Mouse (Mus musculus) hindbrain, embryonic 11.5 days (tissue): ENCODE results near the gene BC030867. TPM values are rescaled to one million over a fixed set of nuclear protein-coding genes. Genes with fewer than 3 reads are reported as not detected.
"Not testable (repeated sequence)": the region's sequence is repeated elsewhere in the genome, so short reads cannot be mapped to it uniquely, and the experiment has no call there.

Experiments used
- ATAC-seq: fragments of 200-750 bp; cut with Nextera tagmentation; 2 replicates; pipeline ENCODE4 v1.8.0; 2017; ENCODE audit warnings: mild to moderate bottlenecking, moderate TSS enrichment, moderate library complexity; ENCODE audit not compliant: low FRiP score
- DNase-seq: peaks from one replicate; pipeline ENCODE4 v3.0.0-alpha.2; 2015; ENCODE audit warnings: low spot score
- H3K27ac ChIP-seq: fragments of 300-500 bp; sonication (generic); 2 replicates; pipeline ENCODE4 v1.5.1; 2014; ENCODE audit warnings: mild to moderate bottlenecking, low read depth, low read length
- H3K27me3 ChIP-seq: fragments of 300-500 bp; sonication (generic); 2 replicates; pipeline ENCODE4 v1.6.1; 2014; ENCODE audit warnings: mild to moderate bottlenecking, low read length, moderate library complexity, mixed read lengths; ENCODE audit not compliant: control insufficient read depth, insufficient read depth
- H3K36me3 ChIP-seq: fragments of 300-500 bp; sonication (generic); 2 replicates; pipeline ENCODE4 v1.6.1; 2014; ENCODE audit warnings: mild to moderate bottlenecking, low read length, moderate library complexity, mixed read lengths; ENCODE audit not compliant: control insufficient read depth, insufficient read depth
- H3K4me1 ChIP-seq: fragments of 300-500 bp; sonication (generic); replicated peaks from 2 replicates; pipeline ENCODE4 v1.6.1; 2014; ENCODE audit warnings: low read length, mixed read lengths; ENCODE audit not compliant: control insufficient read depth, insufficient read depth
- H3K4me2 ChIP-seq: fragments of 300-500 bp; sonication (generic); replicated peaks from 2 replicates; pipeline ENCODE4 v1.6.1; 2014; ENCODE audit warnings: mild to moderate bottlenecking, low read depth, low read length
- H3K4me3 ChIP-seq: fragments of 300-500 bp; sonication (generic); 2 replicates; pipeline ENCODE4 v1.5.1; 2014; ENCODE audit warnings: low read depth, low read length
- H3K9ac ChIP-seq: fragments of 300-500 bp; sonication (generic); 2 replicates; pipeline ENCODE4 v1.6.1; 2014; ENCODE audit warnings: low read depth, low read length
- H3K9me3 ChIP-seq: fragments of 300-500 bp; sonication (generic); 2 replicates; pipeline ENCODE4 v1.6.1; 2016; ENCODE audit warnings: low read length; ENCODE audit not compliant: control insufficient read depth
- whole genome bisulfite sequencing: fragments of 180-500 bp; shearing (Covaris S2); extraction: QIAGEN DNeasy Blood & Tissue Kit; methylation state at CpG from one replicate; pipeline ENCODE4 v1.1.7; 2014; 5-methylcytosine and 5-hydroxymethylcytosine counted together
- polyA plus RNA-seq: library from polyadenylated mRNA; unstranded; fragments of >200 nt; fragmentation: Nextera tagmentation; extraction: Ambion mirVana; gene quantifications from 2 replicates; pipeline ENCODE4 v1.2.1, GENCODE M21; 2014

BC030867 gene
- polyA plus RNA-seq, 1 experiment from 2014 or later: 14.0 TPM

DNA sequence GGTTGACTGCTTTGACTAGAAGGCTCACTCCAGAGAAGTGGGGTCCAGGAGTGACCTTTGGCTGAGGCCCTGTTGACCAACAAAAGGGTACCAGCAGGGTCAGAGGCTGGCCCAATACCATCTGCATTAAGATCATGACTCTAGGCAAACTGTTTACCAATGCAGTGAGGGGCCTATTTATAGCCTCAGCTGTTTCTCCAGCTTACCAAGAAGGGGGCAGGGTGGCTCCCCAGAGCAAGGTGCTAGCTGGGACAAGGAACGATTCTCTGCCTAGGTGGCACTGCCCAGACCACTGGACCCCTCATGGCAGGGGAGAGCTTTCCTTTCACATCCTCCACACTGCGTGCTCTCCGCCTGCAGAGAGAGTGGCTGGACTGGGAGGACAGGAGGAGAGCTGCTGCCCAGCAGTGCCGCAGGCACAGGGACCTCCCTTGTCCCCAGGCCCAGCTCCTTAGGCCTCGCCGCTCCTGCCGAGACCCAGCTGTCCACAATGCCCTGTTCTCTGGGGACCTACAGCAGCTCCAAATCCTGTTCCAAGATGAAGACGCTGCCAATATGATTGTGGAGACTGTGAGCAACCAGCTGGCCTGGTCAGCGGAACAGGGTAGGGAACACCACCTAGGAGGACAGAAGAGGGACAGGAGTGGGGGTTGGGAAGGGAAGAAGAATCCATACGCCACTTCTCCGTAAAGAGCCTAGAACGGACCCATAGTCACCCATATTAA, 20.0 kb downstream of the BC030867 start, which contains the start of gene Asb16:
Asb16 (plus strand) TSS at position 224 of the 725 bp plus-strand sequence.
- H3K4me3 ChIP-seq: no peak within 1 kb of the TSS
- WGBS: 85% methylated on average over 12 of the region's 12 CpGs
- H3K36me3 ChIP-seq: no peaks in the 10 kb centered on the region
- H3K27ac ChIP-seq: no peak within 1 kb of the TSS
- DNase-seq: no peak
- no peaks in the 10 kb centered on the region for H3K9me3 ChIP-seq
- no peak for ATAC-seq
- no peak within 1 kb of the TSS for H3K9ac ChIP-seq
- no peak within 1 kb of the TSS for H3K4me2 ChIP-seq
- no peaks in the 10 kb centered on the region for H3K4me1 ChIP-seq
- H3K27me3 ChIP-seq: no peaks in the 10 kb centered on the region

DNA sequence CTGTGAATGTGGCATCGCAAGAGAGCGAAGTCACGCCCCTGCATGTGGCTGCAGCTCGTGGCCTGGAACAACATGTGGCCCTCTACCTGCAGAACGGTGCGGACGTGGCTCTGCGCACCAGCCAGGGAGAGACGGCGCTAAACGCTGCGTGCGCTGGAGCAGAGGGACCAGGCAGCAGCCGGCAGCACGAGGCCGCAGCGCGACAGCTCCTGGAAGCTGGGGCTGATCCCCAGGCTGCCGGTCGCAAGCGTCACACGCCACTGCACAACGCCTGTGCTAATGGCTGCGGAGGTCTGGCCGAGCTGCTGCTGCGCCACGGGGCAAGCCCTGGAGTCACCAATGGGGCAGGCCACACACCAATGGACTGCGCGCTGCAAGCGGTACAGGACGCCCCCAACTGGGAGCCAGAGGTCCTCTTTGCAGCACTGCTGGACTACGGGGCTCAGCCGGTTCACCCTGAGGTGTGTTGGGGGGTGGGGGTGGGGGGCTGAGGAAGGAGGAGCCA, 27.8 kb downstream of the BC030867 start:
- no peaks in the 10 kb centered on the region for H3K9me3 ChIP-seq
- no peak overlapping the region for H3K27ac ChIP-seq
- WGBS: 2% methylated on average over 33 of the region's 33 CpGs
- peaks cover 3% of the 10 kb centered on the region for H3K4me1 ChIP-seq
- DNase-seq (peak; percentile 67), ATAC-seq (peak; percentile 86)
- peak overlapping the region; percentile 30 for H3K4me3 ChIP-seq
- peak overlapping the region; percentile 61 for H3K9ac ChIP-seq
- H3K4me2 ChIP-seq: peak overlapping the region; percentile 76
- H3K27me3 ChIP-seq: peaks cover 4% of the 10 kb centered on the region
- H3K36me3 ChIP-seq: no peaks in the 10 kb centered on the region

DNA sequence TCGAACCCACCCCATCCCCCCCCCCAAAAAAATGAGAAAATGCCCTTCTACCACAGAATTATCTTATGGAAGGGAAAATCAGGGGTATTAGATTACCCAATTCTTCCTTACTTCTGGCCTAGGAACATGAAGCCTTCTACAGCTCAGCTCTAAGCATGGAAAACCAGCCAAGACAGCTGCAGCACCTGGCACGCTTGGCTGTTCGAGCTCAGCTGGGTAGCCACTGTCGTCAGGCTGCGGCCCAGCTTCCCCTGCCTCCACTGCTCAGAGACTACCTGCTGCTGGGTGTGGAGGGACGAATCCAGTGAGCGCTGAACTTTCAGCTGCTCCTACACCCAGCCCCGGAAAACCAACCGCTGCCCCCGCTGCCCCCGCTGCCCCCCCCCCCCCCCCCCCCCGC, 29.1 kb downstream of the BC030867 start:
- Histone ChIP-seq H3K27me3 (peaks cover 4% of the 10 kb centered on the region), H3K27ac (no peak overlapping the region), H3K4me1 (peaks cover 3% of the 10 kb centered on the region), H3K4me3 (no peak overlapping the region), H3K36me3 (no peaks in the 10 kb centered on the region), H3K9ac (no peak overlapping the region), H3K4me2 (no peak overlapping the region), H3K9me3 (no peaks in the 10 kb centered on the region)
- no peak for ATAC-seq
- WGBS: 52% methylated on average over 10 of the region's 12 CpGs
- DNase-seq: no peak

DNA sequence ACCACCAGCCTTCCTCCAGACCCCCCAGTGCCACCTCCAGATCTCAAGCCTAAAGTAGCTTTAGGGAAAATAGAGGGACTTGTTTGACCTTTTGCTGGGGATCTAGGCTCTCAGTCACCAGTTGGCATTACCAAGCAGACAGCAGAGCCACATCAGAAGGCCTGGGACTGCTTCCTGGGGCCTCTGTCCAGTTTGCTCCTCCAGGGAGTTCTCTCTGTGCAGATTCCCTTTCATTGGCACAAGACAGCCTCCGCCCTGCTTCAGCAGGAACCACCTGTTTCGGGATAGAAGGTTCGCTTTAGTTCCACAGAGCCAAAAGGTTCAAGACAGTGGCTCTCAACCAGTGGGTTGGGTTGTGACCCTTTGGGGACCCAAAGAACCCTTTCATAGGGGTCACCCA, 30.9 kb downstream of the BC030867 start:
- H3K9ac ChIP-seq: no peak overlapping the region
- no peaks in the 10 kb centered on the region for H3K9me3 ChIP-seq
- WGBS: 91% methylated on average over 3 of the region's 3 CpGs
- DNase-seq (no peak), ATAC-seq (no peak)
- no peaks in the 10 kb centered on the region for H3K36me3 ChIP-seq
- H3K4me2 ChIP-seq: no peak overlapping the region
- peaks cover 3% of the 10 kb centered on the region for H3K4me1 ChIP-seq
- no peak overlapping the region for H3K4me3 ChIP-seq
- peaks cover 4% of the 10 kb centered on the region for H3K27me3 ChIP-seq
- no peak overlapping the region for H3K27ac ChIP-seq

DNA sequence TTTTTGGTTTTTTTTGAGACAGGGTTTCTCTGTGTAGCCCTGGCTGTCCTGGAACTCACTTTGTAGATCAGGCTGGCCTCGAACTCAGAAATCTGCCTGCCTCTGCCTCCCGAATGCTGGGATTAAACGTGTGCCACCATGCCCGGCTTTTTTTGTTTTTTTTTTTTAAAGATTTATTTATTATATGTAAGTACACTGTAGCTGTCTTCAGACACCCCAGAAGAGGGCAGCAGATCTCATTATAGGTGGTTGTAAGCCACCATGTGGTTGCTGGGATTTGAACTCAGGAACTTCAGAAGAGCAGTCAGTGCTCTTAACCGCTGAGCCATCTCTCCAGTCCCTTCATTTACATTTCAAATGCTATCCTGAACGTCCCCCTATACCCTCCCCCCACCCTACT, 31.6 kb downstream of the BC030867 start:
- WGBS: 72% methylated on average over 6 of the region's 6 CpGs

DNA sequence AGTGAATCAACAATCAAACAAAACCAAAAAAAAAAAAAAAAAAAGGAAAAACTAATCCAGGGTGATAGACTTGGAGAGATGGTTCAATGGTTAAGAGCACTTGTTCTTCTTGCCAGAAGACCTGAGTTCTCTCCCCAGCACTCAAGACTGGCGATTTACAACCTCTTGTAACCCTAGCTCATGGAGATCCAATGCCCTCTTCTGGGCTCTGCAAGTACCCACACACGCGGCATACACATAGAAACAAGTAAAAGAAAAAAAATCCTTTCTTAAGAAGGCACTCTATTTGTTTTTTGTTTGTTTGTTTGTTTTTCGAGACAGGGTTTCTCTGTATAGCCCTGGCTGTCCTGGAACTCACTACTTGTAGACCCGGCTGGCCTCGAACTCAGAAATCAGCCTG, 35.2 kb downstream of the BC030867 start:
- Histone ChIP-seq H3K27ac (no peak overlapping the region), H3K9ac (no peak overlapping the region), H3K27me3 (no peaks in the 10 kb centered on the region), H3K36me3 (no peaks in the 10 kb centered on the region), H3K4me2 (no peak overlapping the region), H3K4me1 (peaks cover 3% of the 10 kb centered on the region), H3K4me3 (no peak overlapping the region), H3K9me3 (no peaks in the 10 kb centered on the region)
- ATAC-seq: no peak
- DNase-seq: no peak
- 85% methylated on average over 6 of the region's 6 CpGs for WGBS

More for the DNA sequence above, 31.6 kb downstream of the BC030867 start:
- not testable (repeated sequence) for H3K4me2 ChIP-seq, H3K36me3 ChIP-seq, H3K9ac ChIP-seq, H3K4me1 ChIP-seq, H3K27ac ChIP-seq, ATAC-seq, DNase-seq, H3K27me3 ChIP-seq, H3K9me3 ChIP-seq, H3K4me3 ChIP-seq

DNA sequence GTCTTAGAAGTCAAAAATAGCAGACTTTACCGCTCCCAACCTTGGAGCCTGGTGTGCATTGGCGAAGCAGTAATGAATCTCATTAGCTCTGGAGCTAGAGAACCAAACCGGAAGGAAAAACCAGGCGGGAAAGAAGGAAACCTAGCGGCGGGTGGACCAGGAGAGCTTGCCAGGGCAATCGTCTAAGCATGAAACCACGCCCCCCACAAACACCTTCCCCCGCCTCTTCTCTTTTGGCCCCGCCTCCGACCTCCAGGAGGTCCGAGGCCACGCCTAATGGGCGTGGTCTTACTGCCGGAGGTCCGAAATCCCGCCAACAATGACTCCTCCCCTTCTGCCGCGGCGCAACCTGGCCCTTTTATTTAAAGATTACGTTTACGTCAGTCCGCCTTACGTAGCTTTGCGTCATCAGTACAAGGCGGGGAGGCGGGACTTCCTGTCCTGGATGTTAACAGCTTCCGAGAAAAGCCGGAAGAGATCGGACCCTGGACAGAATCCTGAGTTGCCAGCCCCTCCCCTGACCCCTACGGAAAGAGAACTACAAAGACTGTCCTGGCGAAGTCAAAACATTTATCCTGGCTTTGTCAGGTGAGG, 35.9 kb downstream of the BC030867 start, which contains the start of gene Tmub2:
Tmub2 (plus strand) TSS at position 431 of the 594 bp plus-strand sequence.
- H3K4me2 ChIP-seq: peak within 1 kb of the TSS; percentile 80
- ATAC-seq (peak; percentile 88), DNase-seq (peak; percentile 99)
- WGBS: 0% methylated on average over 32 of the region's 32 CpGs
- H3K27me3 ChIP-seq: no peaks in the 10 kb centered on the region
- H3K9ac ChIP-seq: peak within 1 kb of the TSS; percentile 81
- H3K4me3 ChIP-seq: peak within 1 kb of the TSS; percentile 73
- H3K4me1 ChIP-seq: peaks cover 3% of the 10 kb centered on the region
- no peaks in the 10 kb centered on the region for H3K9me3 ChIP-seq
- H3K36me3 ChIP-seq: no peaks in the 10 kb centered on the region
- peak within 1 kb of the TSS; percentile 69 for H3K27ac ChIP-seq

DNA sequence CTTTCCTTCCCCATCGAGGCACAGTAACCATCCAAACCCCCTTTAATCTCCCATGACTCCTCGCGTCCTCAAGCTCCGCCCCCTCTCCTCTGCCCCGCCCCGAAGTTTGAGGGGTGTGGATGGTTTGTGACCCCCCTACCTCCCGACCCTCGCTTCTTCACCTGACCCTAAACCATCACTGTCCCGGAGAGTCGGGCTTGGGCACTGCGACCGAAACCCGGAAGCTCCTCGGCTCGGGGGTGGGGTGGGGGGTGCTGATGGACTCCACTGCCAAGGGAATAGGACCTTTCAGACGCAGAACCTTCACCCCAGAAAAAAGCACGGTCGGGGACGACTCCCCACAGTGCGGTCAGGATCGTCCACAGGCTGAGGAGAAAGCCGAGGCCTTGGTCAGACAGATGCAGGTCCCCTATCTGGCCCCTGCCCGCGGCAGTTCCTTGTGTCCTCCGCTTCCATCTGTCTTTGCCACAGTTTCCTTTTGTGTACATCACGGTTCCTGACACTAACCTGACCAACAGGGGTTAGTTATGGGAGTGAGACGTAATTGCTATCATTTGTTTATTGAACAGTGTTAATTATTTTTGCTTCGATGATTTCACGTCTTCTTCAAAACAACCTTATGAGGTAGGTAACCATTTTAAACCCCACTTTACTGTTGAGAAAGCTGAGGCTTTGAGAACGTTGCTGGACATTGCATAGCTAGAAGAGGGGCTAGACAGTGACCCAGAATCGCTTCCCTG, 36.6 kb downstream of the BC030867 start:
- DNase-seq (no peak), ATAC-seq (peak; percentile 82)
- Histone ChIP-seq H3K4me2 (peak overlapping the region; percentile 80), H3K9me3 (no peaks in the 10 kb centered on the region), H3K9ac (peak overlapping the region; percentile 81), H3K4me1 (peaks cover 3% of the 10 kb centered on the region), H3K27ac (peak overlapping the region; percentile 69), H3K27me3 (no peaks in the 10 kb centered on the region), H3K4me3 (peak overlapping the region; percentile 73), H3K36me3 (no peaks in the 10 kb centered on the region; the same call in 1 of the 2 replicates)
- WGBS: 6% methylated on average over 31 of the region's 31 CpGs
